Mouse (Mus musculus) lung, postnatal 14 days (tissue): ENCODE measurements around the gene Orm2.
A peak's percentile ranks its signal among the peaks of the same experiment; 100 is the strongest.

Source experiments
- DNase-seq: peaks from one replicate; pipeline ENCODE4 v3.0.0; 2021

Gene Orm2

DNA sequence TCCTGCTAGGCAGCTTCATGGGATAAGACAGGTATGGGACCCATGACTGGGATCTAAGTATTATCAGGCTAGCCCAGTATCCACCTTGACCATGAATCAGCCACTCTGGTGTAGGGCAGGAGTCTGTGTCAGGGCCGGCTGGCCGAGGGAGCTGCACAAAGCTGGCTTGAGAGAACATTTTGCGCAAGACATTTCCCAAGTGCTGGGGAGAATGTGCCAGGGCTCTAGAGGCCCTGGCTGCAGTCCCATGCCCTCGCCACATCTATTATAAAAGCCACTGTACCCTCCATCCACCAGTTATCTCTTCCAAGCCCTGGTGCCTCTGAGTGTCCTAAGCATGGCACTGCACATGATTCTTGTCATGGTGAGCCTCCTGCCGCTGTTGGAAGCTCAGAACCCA lies at the start of gene Orm2:
Orm2 (plus strand) TSS at position 300 of the 400 bp plus-strand sequence.
- DNase-seq = peak; percentile 65

DNA sequence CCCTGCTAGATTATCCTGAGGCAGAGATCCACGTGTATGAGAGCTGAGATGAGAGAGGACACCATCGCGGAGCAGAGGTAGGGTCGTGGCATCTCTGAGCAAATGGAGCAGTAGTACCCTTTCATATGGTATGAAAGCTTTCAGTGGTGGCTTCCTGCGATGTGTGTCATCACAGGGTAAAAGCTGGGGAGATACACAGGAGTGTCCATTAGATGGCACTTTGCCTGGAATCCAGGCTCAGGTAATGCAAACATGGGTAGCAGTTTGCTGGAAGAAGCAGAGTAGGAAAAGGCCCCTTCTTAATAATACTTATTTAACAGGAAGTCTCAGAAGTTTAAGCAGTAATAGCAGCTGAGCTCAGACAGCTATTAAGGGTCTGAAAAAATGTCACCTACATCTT lies 48.2 kb upstream of the Orm2 start:
- no peak for DNase-seq

DNA sequence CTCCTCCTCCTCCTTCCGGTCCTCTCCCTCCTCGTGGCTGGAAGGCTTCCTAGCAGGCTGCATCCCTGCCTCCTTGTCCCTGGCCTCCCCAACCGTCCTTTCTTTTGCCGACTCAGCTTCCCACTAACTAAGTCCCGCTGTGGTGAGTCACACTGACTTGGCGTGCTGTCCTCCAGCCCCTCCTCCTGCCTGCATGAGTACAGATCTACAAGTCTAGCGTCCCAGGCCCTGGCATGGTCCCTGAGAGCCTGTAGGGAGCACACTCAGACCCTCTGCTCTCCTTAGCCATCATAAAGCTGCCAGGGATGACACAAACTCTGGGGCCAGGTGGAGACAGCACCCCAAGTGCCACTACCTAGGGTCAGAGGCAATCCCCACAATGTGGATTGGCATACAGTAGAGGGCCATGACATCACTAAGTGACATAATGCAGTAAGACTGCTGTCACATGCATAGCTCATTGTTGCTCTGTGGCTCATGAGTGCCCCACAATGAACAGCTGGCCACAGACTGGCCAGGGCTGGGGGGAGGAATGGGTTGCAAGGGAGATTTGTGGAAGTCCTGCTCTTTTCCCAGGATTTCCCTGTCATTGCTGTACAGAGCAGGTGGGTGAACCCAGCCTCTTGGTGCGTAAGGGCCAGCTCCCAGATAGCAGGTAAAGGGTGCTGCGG lies 46.0 kb upstream of the Orm2 start:
- peak; percentile 32 for DNase-seq

DNA sequence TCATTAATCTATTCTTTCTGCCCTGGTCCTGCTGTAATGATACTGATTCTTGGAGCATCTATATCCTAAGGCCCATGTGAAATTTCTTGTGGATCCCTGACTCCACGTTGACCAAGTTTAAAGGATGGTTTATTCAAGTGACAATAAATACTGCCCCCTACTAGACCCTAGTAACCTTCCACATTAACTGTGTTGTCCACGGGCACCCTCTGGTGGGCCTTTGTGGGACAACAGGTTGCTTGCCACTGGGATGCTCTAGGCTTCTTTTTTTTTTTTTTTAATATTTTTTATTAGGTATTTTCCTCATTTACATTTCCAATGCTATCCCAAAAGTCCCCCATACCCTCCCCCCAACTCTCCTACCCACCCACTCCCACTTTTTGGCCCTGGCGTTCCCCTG lies 42.7 kb upstream of the Orm2 start:
- peak; percentile 78 for DNase-seq

- no peak for DNase-seq
Observed at GRCm38 (mm10) chr4:63323275-63323815, 38.9 kb upstream of the Orm2 start.

DNA sequence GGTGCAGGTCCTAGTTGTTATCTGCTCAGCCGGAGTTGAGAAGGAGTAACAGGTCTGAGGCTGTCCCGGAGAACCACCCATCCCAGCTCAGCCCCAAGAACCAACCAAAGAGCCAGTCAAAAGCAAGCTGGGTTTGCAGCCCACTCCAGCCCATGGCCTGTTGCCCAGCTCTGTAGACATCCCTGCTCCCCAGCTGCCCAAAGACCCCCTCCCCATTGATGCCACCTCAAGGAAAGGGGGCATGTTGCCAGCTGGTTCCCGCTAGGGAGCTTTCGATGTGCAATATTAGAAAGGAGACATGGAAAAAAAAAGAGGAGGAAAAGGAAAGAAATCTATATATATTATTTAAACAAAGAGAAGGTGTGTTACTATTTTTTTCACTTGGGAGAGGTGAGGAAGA lies 28.8 kb upstream of the Orm2 start:
- no peak for DNase-seq

DNA sequence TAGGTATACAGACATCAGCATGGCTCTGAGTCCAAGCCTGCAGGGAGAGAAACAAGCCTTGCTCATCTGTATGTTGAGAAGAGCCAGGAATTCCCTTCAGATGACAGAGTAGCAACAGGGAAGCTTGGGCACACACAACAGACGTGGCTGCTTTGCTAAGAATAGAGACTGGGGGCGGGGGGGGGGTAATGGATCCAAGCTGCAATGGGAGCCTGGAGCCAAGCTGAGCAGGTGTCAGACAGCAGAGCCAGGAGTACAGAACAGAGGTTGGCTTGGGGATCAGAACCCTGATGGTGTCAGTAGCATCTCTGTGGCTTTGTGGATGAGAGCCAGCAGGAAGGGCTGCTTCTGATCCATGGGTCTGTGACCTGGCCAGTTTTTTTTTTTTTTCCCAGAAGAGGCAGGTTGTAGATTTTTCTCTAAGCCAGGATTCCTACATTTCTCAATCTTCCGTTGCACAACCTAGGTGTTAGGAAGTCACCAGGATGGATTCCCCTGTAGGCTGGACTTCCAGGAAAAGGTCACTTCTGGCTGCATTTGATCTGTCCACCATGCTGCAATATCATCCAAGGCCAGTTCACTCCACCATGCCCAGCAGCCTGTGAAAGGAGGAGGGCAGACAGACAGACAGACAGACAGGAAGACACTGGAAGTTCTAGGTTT lies 23.7 kb upstream of the Orm2 start:
- DNase-seq = no peak

DNA sequence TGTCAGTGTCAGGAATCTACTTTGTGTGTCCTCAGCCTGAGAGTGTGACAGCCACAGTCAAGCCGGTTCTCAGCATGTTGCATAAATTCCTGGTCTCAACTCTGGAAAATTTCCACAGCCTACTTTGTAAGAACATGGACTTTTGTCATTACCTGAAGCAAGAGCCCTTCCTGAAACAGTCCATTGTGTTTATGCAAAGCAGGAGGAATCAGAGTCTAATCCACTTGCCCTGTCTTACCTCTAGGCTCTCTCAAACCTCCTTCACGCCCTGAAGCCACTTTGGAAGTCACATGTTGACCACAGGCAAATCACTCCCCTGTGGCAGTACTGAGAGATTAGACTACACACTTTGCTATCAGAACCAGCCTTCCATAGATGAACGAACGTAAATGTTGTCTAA lies 19.8 kb upstream of the Orm2 start:
- no peak for DNase-seq

- no peak for DNase-seq
Observed at GRCm38 (mm10) chr4:63343608-63344007, 18.6 kb upstream of the Orm2 start.

GRCm38 (mm10) chr4:63344295-63344694 lies 18.0 kb upstream of the Orm2 start, which contains the start of gene Orm1:
TSS of gene Orm1 (plus strand) at chr4:63344560.
- peak; percentile 41 for DNase-seq

GRCm38 (mm10) chr4:63345261-63345660 lies 17.0 kb upstream of the Orm2 start:
- DNase-seq = no peak

GRCm38 (mm10) chr4:63346659-63347058 lies 15.6 kb upstream of the Orm2 start:
- DNase-seq = no peak

DNA sequence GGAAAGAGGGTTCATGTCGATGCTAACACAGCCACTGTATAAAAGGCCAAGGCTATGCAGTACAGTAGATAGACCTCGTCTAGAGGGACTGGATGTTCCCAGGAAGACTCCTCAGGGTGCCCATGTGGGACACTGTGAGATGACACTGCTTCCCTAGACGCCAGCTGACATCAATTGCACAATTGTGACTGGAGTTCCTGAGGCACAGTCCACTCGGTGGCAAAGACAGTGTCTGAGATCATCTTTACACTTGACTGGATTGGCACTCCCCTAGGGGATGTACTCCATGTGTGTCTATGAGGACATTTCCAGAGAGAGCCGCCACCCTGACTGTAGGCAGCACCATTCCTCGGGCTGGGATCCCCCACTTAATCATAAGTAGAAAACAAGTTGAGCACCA lies 13.7 kb upstream of the Orm2 start:
- no peak for DNase-seq

DNA sequence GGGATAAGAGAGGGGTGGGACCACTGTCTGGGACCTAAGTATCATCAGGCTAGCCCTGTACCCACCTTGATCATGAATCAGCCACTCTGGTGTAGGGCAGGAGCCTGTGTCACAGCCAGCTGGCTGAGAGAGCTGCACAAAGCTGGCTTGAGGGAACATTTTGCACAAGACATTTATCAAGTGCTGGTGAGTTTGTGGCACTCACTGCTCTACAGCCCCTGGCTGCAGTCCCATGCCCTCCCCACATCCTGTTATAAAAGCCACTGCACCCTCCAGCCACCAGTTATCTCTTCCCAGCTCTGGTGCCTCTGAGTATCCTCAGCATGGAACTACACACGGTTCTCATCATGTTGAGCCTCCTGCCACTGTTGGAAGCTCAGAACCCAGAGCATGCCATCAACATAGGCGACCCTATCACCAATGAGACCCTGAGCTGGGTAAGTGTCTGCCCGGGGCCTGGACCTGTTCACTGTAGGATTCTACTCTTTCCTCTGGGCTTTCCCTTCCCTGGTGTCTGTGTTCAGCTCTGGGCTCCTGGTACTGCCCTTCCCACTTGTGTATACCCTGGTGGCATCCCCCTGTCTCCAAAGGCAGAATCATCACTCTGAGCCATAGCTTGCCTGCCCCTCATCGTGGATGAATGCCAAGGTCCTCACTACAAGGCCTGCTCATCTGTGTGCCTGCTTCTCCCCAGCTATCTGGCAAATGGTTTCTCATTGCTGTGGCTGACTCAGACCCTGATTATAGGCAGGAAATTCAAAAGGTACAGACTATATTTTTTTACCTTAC lies 6.2 kb upstream of the Orm2 start, which contains the start of gene Orm3:
Orm3 (plus strand) TSS at position 286 of the 789 bp plus-strand sequence.
- peak; percentile 33 for DNase-seq

DNA sequence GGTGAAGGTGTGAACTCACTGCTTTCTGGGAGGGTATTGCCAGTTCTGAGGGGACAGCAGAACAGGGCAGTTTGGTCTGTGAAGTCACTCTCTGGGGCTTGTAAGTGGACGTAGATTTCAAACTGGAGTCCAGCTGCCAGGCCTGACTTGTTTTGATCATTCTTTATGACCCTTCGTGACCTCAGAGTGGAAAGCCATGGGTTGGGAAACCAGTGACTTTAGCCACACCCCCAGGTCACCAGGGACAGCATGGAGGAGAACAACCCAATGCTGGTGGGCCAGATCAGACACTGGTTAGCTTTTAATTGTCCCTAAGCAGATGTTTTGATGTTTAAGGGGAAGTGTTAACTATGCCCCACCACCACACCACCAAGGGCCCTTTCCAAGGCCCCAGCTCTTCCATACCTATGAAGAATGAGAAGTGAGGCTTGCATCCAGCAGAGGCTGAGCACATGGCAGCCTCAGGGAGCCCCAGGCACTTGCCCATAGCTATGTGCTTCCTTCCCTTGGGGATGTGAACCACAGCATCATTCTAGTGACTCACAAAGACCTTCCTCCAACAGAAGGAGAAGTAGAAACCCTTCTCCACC lies 5.2 kb upstream of the Orm2 start:
- DNase-seq = peak; percentile 45

GRCm38 (mm10) chr4:63359861-63360260 lies 2.4 kb upstream of the Orm2 start:
- DNase-seq = no peak

DNA sequence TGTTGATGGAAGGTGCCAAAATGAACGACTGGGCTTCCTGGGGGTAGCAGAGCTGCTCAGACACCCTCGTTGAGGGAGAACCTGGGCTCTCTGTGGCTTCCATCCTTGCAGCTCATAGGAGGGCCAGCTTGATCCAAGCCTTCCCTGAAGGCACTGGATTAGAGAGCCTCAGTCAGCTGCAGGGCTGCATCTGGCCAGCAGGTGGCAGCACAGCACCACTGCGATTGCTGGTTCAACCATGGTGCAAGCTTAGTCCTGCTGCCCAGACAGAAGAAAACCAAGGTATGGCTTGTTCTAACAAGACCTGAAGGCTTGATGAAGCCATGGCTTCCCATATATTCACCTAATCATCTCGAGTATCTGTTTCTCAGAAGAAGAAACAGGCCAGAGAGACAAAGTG lies 6.3 kb downstream of the Orm2 start:
- peak; percentile 93 for DNase-seq

DNA sequence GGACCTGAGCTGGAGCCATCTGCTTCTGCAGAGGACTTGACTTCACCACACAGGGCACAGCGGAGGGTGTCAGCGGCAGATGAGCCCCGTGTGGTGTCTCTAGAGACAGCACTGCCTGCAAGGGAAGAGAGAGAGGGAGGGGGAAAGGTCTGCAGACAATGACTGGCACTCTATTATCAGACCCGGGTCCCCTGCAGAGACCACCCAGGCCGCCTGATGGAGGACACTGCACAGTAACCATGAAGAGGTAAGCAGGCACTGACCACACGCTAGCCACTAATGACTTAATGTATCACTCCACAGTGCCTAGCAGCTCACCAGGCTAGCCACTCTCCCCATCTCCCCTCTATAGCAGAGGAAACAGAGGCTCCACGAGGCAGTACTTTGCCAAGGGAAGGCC lies 8.6 kb downstream of the Orm2 start:
- no peak for DNase-seq

DNA sequence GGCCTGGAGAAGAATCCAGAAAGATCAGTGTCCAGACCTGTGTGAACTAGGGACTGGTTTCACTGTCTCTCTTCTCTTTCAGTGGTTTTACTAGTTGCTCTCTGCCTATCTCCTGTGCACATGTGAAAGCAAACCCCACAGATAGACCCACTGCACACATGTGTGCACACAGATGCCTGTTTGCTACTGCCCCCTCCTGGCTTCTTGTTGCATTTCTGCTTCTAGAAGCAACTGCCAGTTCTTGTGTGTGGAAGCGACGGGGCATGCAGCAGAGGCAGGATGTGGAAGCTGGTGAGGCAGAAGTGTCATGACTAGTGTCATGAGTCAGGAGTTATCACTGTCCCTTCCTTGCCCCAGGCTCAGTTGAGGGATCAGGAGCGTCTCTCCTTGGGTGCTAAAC lies 9.6 kb downstream of the Orm2 start:
- peak; percentile 51 for DNase-seq

- DNase-seq = no peak
Observed at GRCm38 (mm10) chr4:63373404-63373803, 11.2 kb downstream of the Orm2 start.

GRCm38 (mm10) chr4:63374331-63374730 lies 12.1 kb downstream of the Orm2 start:
- DNase-seq = no peak

DNA sequence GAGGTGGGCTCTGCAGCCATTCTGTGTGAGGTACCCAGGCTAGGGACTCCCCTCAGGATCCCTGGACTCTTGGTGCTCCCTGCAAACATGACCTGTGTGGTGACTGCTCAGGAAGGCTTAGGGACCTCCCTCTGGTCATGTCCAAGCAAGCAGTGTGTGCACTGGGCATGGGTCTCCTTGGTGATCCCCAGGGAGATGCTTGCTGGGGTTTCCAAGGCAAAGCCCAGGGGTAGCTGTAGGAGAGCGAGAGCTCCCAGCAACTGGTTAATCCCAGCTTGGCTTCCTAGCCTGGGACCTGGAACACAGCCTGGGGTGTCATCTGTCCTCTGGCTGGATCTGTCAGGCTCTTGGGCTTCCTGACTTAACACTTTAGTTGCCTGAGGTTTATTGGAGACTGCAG lies 13.1 kb downstream of the Orm2 start:
- DNase-seq = no peak

DNA sequence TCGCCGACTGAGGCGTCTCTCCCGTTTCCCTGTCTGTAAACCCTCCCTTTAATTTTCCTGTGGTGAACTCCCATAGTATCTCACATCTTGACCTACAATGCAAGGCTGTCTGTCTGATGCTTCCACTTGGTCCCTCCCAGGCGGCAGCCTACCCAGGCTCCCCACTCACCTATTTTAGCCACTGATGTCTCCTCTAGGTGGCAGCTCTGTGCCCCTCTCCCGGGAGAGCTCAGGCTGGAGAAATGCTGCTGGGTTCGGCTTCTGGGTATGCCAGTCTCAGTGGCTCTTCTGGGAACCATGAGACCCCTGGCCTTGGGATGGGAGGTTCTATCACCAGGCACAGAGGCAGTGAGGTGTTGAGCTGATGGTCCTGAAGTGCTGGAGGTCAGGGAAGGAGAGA lies 15.2 kb downstream of the Orm2 start:
- no peak for DNase-seq
